Mouse (Mus musculus) lung, embryonic 16.5 days (tissue): Measurements from ENCODE around the gene Zbtb9. TPM values are rescaled to one million over a fixed set of nuclear protein-coding genes. Genes with fewer than 3 reads are reported as not detected.
A peak's percentile ranks its signal among the peaks of the same experiment; 100 is the strongest.

ENCODE experiments used
- ATAC-seq: fragments of 200-750 bp; cut with Nextera tagmentation; 2 replicates; pipeline ENCODE4 v1.8.0; 2017; ENCODE audit warnings: low read depth, mild to moderate bottlenecking, moderate library complexity
- H3K27ac ChIP-seq: fragments of 300-500 bp; sonication (generic); 2 replicates; pipeline ENCODE4 v1.5.1; 2014; ENCODE audit warnings: mild to moderate bottlenecking, control low read depth, low read length
- H3K27me3 ChIP-seq: fragments of 300-500 bp; sonication (generic); 2 replicates; pipeline ENCODE4 v1.6.1; 2014; ENCODE audit warnings: low read depth, low read length, mixed read lengths; ENCODE audit not compliant: control insufficient read depth, insufficient read depth
- H3K36me3 ChIP-seq: fragments of 300-500 bp; sonication (generic); 2 replicates; pipeline ENCODE4 v1.6.1; 2014; ENCODE audit warnings: low read length; ENCODE audit not compliant: control insufficient read depth, insufficient read depth
- H3K4me1 ChIP-seq: fragments of 300-500 bp; sonication (generic); replicated peaks from 2 replicates; pipeline ENCODE4 v1.6.1; 2014; ENCODE audit warnings: low read length, mixed read lengths; ENCODE audit not compliant: control insufficient read depth, insufficient read depth
- H3K4me2 ChIP-seq: fragments of 300-500 bp; sonication (generic); 2 replicates; pipeline ENCODE4 v1.6.1; 2014; ENCODE audit warnings: low read depth, low read length, control low read depth
- H3K4me3 ChIP-seq: fragments of 300-500 bp; sonication (generic); 2 replicates; pipeline ENCODE4 v1.5.1; 2014; ENCODE audit warnings: mild to moderate bottlenecking, low read length, control low read depth
- H3K9ac ChIP-seq: fragments of 300-500 bp; sonication (generic); 2 replicates; pipeline ENCODE4 v1.6.1; 2014; ENCODE audit warnings: low read length, control low read depth
- H3K9me3 ChIP-seq: fragments of 300-500 bp; sonication (generic); 2 replicates; pipeline ENCODE4 v1.6.1; 2016; ENCODE audit warnings: low read length; ENCODE audit not compliant: control insufficient read depth
- WGBS: fragments of 180-500 bp; shearing (Covaris S2); extraction: QIAGEN DNeasy Blood & Tissue Kit; methylation state at CpG from one replicate; pipeline ENCODE4 v1.1.7; 2014; 5-methylcytosine and 5-hydroxymethylcytosine counted together
- polyA plus RNA-seq: library from polyadenylated mRNA; unstranded; fragments of >200 nt; fragmentation: Nextera tagmentation; extraction: Ambion mirVana; gene quantifications from 2 replicates; pipeline ENCODE4 v1.2.1, GENCODE M21; 2015

Zbtb9 gene
- polyA plus RNA-seq, 1 experiment from 2014 or later, result 17.1 TPM

DNA sequence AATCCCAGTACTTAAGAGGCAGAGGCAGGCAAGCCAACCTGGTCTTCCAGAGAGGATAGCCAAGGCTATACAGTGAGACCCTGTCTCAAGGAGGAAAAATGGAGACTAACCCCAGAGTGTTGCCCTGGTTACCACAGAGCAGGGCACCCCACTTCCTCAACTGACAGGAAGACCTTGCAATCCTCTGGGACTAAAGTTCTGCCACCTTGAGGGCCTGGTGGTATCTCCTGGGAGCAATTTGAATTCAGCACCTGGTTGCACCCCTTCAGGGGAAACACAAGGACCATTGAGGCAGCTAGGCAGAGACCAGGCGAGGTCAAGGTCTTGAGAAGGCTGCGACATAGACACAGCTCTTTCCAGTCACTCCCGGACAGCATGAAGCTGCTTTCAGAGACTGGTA lies 53.0 kb downstream of the Zbtb9 start:
- no peak for ATAC-seq
- no peak overlapping the region for H3K4me2 ChIP-seq
- peaks cover 11% of the 10 kb centered on the region for H3K4me1 ChIP-seq
- H3K36me3 ChIP-seq, result peaks cover 24% of the 10 kb centered on the region
- 91% methylated on average over 3 of the region's 3 CpGs for WGBS
- no peak overlapping the region for H3K4me3 ChIP-seq
- no peak overlapping the region for H3K27ac ChIP-seq
- H3K9me3 ChIP-seq, result no peaks in the 10 kb centered on the region
- H3K27me3 ChIP-seq, result no peaks in the 10 kb centered on the region
- H3K9ac ChIP-seq, result no peak overlapping the region

DNA sequence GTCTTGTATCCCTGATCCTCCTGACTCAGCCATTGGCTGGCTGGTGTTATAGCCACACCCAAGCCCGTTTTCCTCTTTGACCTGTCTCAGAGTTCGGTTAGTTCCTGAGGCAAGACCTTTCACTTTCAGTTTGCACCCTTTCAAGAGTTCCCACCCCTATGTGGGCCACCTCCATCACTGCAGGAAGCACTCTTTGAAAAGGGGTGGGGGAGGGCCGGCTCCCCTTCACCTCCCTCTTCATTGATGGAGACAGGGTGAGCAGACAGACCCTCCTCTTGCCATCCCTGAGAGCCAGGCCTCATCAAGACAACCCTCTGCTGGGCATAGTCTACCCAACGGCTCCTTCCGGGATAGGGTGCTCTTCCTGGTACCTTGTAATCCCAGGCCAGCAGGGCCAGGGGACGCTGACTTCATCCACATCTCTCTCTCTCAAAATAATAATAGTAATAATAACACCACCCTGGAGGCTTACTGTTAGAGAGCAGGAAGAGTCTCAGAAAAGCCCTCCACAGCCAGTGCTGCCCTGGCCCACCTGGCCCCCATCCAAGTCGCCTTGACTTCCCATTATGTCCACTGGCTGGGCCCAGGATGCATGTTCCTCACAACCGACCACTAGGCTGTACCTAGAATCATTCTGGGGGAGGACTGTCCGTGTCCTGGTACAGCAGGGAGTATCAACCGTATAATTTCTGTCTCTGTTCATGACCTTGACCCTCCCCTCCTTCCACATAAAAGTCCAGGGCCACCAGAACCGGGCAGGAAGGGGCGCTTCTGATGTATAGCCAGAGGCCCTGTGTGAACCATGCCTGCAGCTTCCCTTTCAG lies 54.7 kb downstream of the Zbtb9 start:
- peaks cover 11% of the 10 kb centered on the region for H3K4me1 ChIP-seq
- H3K36me3 ChIP-seq, result peaks cover 12% of the 10 kb centered on the region
- H3K27ac ChIP-seq, result peak overlapping the region; percentile 78
- H3K9ac ChIP-seq, result peak overlapping the region; percentile 90
- H3K4me3 ChIP-seq, result peak overlapping the region; percentile 74
- H3K27me3 ChIP-seq, result no peaks in the 10 kb centered on the region
- H3K4me2 ChIP-seq, result peak overlapping the region; percentile 70
- ATAC-seq, result peak; percentile 41; the same call in 1 of the 2 replicates
- no peaks in the 10 kb centered on the region for H3K9me3 ChIP-seq
- WGBS, result 20% methylated on average over 12 of the region's 12 CpGs

DNA sequence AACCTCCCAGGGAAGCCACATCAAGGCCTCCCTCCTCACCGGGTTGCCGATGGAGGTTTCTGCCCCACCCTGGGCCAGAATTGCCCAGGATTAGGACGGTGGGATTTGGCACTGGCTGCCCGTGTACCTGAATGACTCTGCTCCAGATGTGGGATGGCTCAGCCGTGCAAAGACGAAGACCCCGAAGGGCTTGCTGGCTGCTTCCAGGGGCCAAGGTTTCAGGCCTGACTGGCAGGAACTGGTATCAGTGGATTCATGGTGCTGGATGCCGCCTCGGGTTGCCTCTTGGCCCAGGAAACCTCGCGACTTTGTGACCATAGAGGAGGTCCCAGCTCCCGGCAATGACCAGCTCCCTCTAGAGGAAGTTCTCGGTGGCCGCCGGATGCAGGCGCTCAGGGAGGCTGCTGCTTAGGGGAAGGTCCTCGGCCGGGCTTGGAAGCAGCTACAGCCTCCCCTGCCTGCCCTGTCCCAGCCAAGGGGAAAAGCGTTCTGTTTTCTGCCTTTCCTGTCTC lies 55.4 kb downstream of the Zbtb9 start:
- peak; percentile 92 for ATAC-seq
- peak overlapping the region; percentile 70 for H3K4me2 ChIP-seq
- under 1% methylated on average over 19 of the region's 19 CpGs for WGBS

DNA sequence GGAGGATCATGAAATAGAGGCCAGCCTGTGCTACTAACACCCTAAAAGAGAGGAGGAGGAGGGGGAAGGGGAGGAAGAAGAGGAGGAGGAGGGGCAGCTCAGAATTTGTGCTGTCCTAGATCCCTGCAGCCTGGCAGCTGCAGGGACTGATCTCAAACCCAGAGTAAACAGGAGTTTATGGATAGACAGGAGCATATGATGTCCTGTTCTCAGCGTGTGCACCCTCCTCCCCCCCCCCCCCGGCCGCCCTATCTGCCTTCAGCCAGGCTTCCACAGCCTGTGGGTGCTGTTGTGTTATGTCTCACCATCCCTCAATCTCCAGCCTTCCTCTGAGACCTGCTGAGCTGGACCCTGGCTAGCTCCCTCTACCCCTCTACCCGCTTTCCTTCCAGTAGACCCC lies 55.9 kb downstream of the Zbtb9 start, which contains the start of gene Bak1:
Gene Bak1 (minus strand): TSS at position 101 of the 400 bp plus-strand sequence.
- Histone ChIP-seq H3K27me3 (no peaks in the 10 kb centered on the region), H3K36me3 (peaks cover 10% of the 10 kb centered on the region), H3K4me3 (peak within 1 kb of the TSS; percentile 74), H3K9ac (peak within 1 kb of the TSS; percentile 90), H3K27ac (peak within 1 kb of the TSS; percentile 78), H3K9me3 (no peaks in the 10 kb centered on the region), H3K4me1 (peaks cover 11% of the 10 kb centered on the region), H3K4me2 (peak within 1 kb of the TSS; percentile 70)
- 94% methylated on average over 1 of the region's 4 CpGs for WGBS
- ATAC-seq, result no peak; the same call in 1 of the 2 replicates

More for the DNA sequence above, 55.4 kb downstream of the Zbtb9 start:
- Histone ChIP-seq H3K27me3 (no peaks in the 10 kb centered on the region), H3K36me3 (peaks cover 12% of the 10 kb centered on the region), H3K9me3 (no peaks in the 10 kb centered on the region), H3K4me3 (peak overlapping the region; percentile 74), H3K27ac (peak overlapping the region; percentile 78), H3K4me1 (peaks cover 11% of the 10 kb centered on the region), H3K9ac (peak overlapping the region; percentile 90)

DNA sequence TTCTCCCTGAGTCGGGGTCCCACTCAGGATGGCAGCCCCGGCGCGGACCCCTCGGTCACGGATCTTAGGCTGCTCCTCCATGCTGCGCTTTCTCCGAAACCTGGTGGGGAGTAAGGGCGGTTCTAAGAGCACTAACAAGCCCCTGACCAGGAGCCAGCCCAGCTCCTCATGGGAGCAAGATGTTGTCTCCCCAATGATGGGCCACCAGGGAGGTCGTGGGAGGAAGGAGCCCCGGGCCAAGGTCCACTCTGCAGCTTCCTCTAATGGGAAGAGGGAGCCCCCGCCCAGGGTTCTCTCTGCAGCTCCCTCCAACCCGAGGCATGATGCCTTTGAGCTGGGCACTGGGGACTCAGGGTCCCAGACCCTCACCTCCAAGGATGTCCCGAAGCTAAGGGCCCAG lies 56.5 kb downstream of the Zbtb9 start:
- Histone ChIP-seq H3K4me1 (peaks cover 11% of the 10 kb centered on the region), H3K27me3 (no peaks in the 10 kb centered on the region), H3K36me3 (peaks cover 6% of the 10 kb centered on the region), H3K27ac (no peak overlapping the region), H3K9me3 (no peaks in the 10 kb centered on the region), H3K4me3 (no peak overlapping the region), H3K9ac (no peak overlapping the region), H3K4me2 (no peak overlapping the region)
- 87% methylated on average over 14 of the region's 14 CpGs for WGBS
- ATAC-seq, result no peak

DNA sequence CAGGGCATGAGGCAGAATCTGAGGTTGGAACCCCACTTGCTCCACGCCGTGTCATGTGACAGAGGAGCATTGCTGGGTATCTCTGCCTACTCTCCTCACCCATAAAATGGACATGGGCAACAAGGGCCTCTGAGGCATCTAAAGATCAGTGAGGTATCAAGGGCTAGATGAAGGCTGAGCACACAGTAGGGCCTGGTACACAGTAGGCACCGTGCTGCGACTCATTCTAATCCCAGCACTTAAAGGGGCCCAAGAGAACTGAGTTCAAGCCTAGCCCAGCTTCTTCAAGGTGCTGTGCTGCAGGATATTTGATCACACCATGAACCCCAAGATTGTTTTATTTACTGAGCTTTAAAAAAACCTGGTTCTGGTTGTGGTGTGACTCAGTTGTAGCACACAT lies 57.9 kb downstream of the Zbtb9 start:
- no peak for ATAC-seq

DNA sequence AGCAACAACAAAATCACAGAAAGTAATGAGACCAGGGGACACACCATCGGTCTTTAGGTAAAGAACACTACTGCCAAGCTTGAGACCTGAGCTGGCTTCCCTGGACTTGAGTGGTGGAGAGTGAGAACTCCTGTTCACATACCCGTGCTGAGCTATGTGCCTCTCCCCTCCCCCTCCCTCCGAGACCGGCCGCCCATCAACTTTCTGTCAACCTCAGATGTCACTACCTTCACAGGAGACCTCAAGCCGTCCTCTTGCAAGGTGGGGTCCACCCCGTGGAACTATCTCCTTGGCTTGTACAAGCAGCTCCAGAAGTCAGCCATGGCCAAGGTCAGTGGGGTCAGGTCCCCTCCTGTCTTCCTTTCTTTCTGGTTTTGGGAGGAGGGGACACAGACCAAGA lies 59.4 kb downstream of the Zbtb9 start:
- Histone ChIP-seq H3K9me3 (no peaks in the 10 kb centered on the region), H3K4me3 (no peak overlapping the region), H3K4me1 (peaks cover 7% of the 10 kb centered on the region), H3K9ac (no peak overlapping the region), H3K36me3 (no peaks in the 10 kb centered on the region), H3K4me2 (no peak overlapping the region), H3K27me3 (no peaks in the 10 kb centered on the region), H3K27ac (no peak overlapping the region)
- 44% methylated on average over 7 of the region's 7 CpGs for WGBS
- no peak for ATAC-seq

More for the DNA sequence above, 57.9 kb downstream of the Zbtb9 start:
- H3K27ac ChIP-seq, result no peak overlapping the region
- no peaks in the 10 kb centered on the region for H3K27me3 ChIP-seq
- H3K4me3 ChIP-seq, result no peak overlapping the region
- no peak overlapping the region for H3K4me2 ChIP-seq
- no peak overlapping the region for H3K9ac ChIP-seq
- 85% methylated on average over 4 of the region's 4 CpGs for WGBS
- H3K36me3 ChIP-seq, result no peaks in the 10 kb centered on the region; the same call in 1 of the 2 replicates
- H3K9me3 ChIP-seq, result no peaks in the 10 kb centered on the region
- peaks cover 11% of the 10 kb centered on the region for H3K4me1 ChIP-seq

DNA sequence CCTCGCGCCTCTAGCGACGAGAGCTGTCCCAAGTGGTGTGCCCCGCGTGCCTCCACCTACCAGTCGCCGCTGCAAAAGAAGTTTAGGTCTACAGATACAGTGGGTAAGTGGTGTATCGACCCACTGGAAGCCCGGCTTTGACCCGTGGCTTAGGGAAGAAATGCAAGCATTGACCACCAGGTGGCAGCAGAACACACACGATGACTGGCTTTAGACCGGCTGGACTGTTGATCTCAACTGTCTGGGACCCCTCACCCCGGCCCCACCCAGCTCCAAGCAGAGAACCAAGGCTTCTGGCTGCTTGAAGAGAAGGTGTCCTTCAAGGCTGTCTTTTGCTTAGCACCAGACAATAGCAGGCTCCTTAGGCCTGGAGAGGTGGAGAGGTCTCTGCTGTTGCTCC lies 59.9 kb downstream of the Zbtb9 start:
- Histone ChIP-seq H3K27me3 (no peaks in the 10 kb centered on the region), H3K4me1 (peaks cover 2% of the 10 kb centered on the region; the same call in 1 of the 2 replicates), H3K27ac (no peak overlapping the region), H3K4me2 (peak overlapping the region; percentile 31; the same call in 1 of the 2 replicates), H3K9ac (no peak overlapping the region), H3K36me3 (no peaks in the 10 kb centered on the region), H3K9me3 (no peaks in the 10 kb centered on the region), H3K4me3 (no peak overlapping the region)
- peak; percentile 52 for ATAC-seq
- 1% methylated on average over 14 of the region's 14 CpGs for WGBS

DNA sequence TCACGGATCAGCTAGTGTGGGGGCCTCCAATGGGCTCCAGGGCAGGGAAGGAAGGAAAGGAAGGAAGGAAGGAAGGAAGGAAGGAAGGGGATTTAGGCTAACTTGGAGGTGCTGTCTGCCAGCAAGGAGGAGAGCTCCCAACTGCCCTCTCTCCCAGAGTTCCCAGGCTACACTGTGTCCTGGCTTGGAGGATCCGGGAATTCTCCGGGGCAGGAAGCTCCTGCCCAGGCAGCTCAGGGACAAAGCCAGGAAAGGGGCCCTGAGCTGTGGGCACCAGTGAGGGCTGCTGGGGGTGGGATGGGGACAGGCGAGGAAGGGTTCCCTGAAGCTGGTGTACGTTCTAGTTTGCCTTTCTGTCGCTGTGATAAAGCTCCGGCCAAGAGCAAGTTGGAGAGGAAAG lies 63.5 kb downstream of the Zbtb9 start:
- Histone ChIP-seq H3K36me3 (no peaks in the 10 kb centered on the region), H3K27ac (peak overlapping the region; percentile 85), H3K4me3 (no peak overlapping the region), H3K4me1 (peaks cover 22% of the 10 kb centered on the region), H3K9ac (no peak overlapping the region), H3K27me3 (no peaks in the 10 kb centered on the region), H3K9me3 (no peaks in the 10 kb centered on the region), H3K4me2 (peak overlapping the region; percentile 16; the same call in 1 of the 2 replicates)
- peak; percentile 63 for ATAC-seq
- WGBS, result 48% methylated on average over 7 of the region's 7 CpGs
